Mouse (Mus musculus) midbrain, embryonic 13.5 days (tissue): Measurements from ENCODE around the gene Samd8. TPM values are rescaled to one million over a fixed set of nuclear protein-coding genes. Genes with fewer than 3 reads are reported as not detected.
A peak's percentile ranks its signal among the peaks of the same experiment; 100 is the strongest.

ENCODE experiments used
- ATAC-seq: fragments of 200-750 bp; cut with Nextera tagmentation; 2 replicates; pipeline ENCODE4 v1.8.0; 2017; ENCODE audit warnings: mild to moderate bottlenecking, moderate TSS enrichment, moderate library complexity
- H3K27ac ChIP-seq: fragments of 300-500 bp; sonication (generic); 2 replicates; pipeline ENCODE4 v1.5.1; 2015; ENCODE audit warnings: inconsistent platforms, mild to moderate bottlenecking, moderate library complexity
- H3K27me3 ChIP-seq: fragments of 300-500 bp; sonication (generic); 2 replicates; pipeline ENCODE4 v1.6.1; 2015; ENCODE audit warnings: mild to moderate bottlenecking, inconsistent platforms
- H3K36me3 ChIP-seq: fragments of 300-500 bp; sonication (generic); 2 replicates; pipeline ENCODE4 v1.6.1; 2015; ENCODE audit warnings: mild to moderate bottlenecking, inconsistent platforms
- H3K4me1 ChIP-seq: fragments of 300-500 bp; sonication (generic); replicated peaks from 2 replicates; pipeline ENCODE4 v1.6.1; 2015; ENCODE audit warnings: inconsistent platforms
- H3K4me2 ChIP-seq: fragments of 300-500 bp; sonication (generic); replicated peaks from 2 replicates; pipeline ENCODE4 v1.6.1; 2015; ENCODE audit warnings: moderate library complexity, mild to moderate bottlenecking, inconsistent platforms
- H3K4me3 ChIP-seq: fragments of 300-500 bp; sonication (generic); replicated peaks from 2 replicates; pipeline ENCODE4 v1.5.1; 2015; ENCODE audit warnings: mild to moderate bottlenecking, inconsistent platforms
- H3K9ac ChIP-seq: fragments of 300-500 bp; sonication (generic); replicated peaks from 2 replicates; pipeline ENCODE4 v1.6.1; 2015; ENCODE audit warnings: mild to moderate bottlenecking, inconsistent platforms
- H3K9me3 ChIP-seq: fragments of 300-500 bp; sonication (generic); 2 replicates; pipeline ENCODE4 v1.6.1; 2016; ENCODE audit warnings: mild to moderate bottlenecking, inconsistent platforms
- WGBS: fragments of 180-500 bp; shearing (Covaris S2); methylation state at CpG from one replicate; pipeline ENCODE4 v1.1.7; 2015; 5-methylcytosine and 5-hydroxymethylcytosine counted together
- polyA plus RNA-seq: library from polyadenylated mRNA; unstranded; fragments of >200 nt; fragmentation: Nextera tagmentation; extraction: Ambion mirVana; gene quantifications from 2 replicates; pipeline ENCODE4 v1.2.1, GENCODE M21; 2015

The Samd8 gene
- polyA plus RNA-seq, 1 experiment from 2014 or later: 19.2 TPM

- Histone ChIP-seq H3K9me3 (no peaks in the 10 kb centered on the region), H3K27me3 (no peaks in the 10 kb centered on the region)
- WGBS: under 1% methylated on average over 50 of the region's 50 CpGs
Measured at GRCm38 (mm10) chr14:21847381-21848165, 97.2 kb downstream of the Samd8 start.

More at GRCm38 (mm10) chr14:21847381-21848165, 97.2 kb downstream of the Samd8 start:
- H3K4me1 ChIP-seq: peaks cover 18% of the 10 kb centered on the region
- peak overlapping the region; percentile 76 for H3K9ac ChIP-seq
- peaks cover 43% of the 10 kb centered on the region for H3K36me3 ChIP-seq
- H3K27ac ChIP-seq: peak overlapping the region; percentile 56; the same call in 1 of the 2 replicates
- peak; percentile 49 for ATAC-seq
- H3K4me2 ChIP-seq: peak overlapping the region; percentile 99
- H3K4me3 ChIP-seq: peak overlapping the region; percentile 69

Other genes with a start within 250 kb of the Samd8 start
- 0.13 and 0.18 TPM in 2 replicates for gene Dupd1, start 36.0 kb upstream of the Samd8 start, polyA plus RNA-seq
- gene Dusp13, start 650 bp downstream of the Samd8 start, polyA plus RNA-seq: not detected in 2 replicates
- gene Vdac2, start 74.7 kb downstream of the Samd8 start, polyA plus RNA-seq: 266 and 276 TPM in 2 replicates
- 25.8 and 26.6 TPM in 2 replicates for gene Comtd1, start 98.4 kb downstream of the Samd8 start, polyA plus RNA-seq
- gene Zfp503, start 239.1 kb downstream of the Samd8 start, polyA plus RNA-seq: 8.0 and 11.0 TPM in 2 replicates